Mouse (Mus musculus): ENCODE results near the gene S100a7a.

Gene S100a7a

DNA sequence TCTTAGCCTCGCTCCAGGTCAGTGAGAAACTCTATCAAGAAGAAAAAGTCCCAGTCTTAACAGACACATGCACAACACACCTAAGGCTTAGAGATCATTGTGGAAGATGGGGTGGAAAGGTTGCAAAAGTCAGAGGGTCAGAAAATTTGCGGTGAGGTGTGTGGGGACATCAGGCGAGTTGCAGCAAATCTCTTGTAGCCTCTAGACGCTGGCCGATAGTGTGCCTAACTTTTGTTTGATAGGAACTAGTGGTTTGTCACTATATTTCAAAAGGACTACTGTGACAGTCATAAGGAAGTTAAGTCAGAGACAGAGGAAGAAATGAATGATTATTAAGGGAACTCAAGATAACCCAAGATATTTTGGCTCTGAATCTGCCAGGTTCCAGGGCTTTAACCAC, 26.5 kb upstream of the S100a7a start:
- in situ Hi-C loops (cut with MboI): no loop called here

DNA sequence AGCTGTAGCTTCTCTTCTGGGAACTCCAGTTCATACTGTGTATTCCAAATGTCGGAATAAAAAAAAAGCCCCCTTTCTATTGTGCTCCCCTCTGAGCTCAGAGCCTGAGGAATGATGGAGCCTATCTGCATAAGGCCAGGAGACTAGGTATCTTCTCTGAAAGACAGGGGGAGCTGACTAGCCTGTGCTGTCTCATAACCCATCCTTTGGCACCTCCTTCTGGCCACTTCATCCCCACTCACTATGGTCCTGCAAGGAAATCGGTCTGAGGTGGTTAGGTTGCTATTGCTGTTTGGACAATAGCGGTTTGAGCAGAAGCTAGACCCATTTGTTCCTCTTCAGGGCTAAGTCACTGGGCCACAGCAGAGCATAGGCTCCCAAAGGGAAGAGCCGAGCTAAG, 26.0 kb upstream of the S100a7a start:
- in situ Hi-C loops (cut with MboI): no loop called here

DNA sequence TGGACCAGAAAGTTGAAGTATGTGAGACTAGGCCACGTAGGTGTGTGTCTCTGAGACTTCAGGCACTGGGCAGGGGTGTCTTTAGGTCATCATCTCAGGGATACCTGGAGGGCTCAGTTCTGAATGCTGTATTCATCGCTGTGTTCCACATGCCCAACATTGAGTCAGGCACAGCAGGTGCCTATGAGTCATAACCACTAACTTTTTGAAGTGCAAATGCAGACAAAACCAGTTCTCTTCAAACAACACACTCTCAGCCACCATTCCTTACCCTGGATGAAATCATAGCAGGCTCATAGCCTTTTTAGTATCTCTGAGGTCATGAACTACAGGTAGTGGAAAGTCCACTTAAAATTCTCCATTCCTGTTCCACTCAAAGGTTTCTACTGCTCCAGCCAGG, 24.5 kb upstream of the S100a7a start:
- in situ Hi-C loops (cut with MboI): no loop called here

DNA sequence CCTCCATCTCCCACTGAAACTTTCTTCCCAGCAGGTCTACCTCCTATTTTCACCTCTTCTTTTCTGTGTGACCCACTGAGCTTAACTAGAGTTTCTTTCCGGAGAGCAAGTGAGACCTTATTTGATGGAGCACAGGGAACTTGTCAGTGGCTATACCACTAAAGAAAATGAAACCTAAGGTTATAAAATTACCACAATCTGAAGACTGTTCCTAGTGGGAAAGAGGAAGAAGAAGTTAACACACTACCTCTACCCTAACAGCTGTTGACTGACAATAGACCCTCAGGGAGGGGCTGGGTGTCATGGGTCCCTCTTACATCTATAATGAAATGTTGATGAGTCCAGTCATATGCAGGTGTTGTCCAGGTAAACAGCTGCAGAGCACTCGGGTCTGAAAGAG, 21.8 kb upstream of the S100a7a start:
- in situ Hi-C loops (cut with MboI): no loop called here

DNA sequence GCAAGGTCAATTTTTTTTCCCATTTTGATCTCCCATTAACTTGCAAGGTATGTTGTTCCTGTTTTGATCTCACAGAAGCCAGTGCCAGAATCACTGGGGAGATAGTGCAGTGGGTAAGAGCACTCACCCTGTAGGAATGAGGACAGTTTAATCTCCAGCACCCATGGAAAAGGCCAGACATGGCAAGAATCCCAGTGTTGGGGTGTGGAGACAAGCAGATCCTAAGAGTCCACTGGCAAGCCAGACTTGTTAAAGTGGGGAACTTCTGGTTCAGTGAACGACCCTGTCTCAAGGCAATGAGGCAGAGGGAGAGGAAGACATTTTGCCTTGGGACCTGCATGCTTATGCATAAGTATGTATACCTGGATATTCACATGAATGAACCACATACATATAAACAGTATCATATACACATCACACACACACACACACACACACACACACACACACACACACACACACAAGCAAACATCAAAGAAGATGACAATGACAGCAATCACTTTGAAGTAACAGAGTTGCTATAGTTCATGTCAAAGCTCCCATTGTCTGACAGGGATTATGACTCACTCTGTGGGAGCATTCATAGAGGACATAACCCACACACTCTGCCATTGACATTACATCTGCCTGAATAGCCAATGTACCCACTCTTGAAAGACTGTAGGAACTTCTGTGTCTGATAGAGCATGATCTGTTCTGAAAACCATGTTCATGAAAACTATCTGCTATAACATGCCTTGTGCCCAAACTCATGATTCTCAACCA, 15.1 kb upstream of the S100a7a start:
- in situ Hi-C loops (cut with MboI): no loop called here

DNA sequence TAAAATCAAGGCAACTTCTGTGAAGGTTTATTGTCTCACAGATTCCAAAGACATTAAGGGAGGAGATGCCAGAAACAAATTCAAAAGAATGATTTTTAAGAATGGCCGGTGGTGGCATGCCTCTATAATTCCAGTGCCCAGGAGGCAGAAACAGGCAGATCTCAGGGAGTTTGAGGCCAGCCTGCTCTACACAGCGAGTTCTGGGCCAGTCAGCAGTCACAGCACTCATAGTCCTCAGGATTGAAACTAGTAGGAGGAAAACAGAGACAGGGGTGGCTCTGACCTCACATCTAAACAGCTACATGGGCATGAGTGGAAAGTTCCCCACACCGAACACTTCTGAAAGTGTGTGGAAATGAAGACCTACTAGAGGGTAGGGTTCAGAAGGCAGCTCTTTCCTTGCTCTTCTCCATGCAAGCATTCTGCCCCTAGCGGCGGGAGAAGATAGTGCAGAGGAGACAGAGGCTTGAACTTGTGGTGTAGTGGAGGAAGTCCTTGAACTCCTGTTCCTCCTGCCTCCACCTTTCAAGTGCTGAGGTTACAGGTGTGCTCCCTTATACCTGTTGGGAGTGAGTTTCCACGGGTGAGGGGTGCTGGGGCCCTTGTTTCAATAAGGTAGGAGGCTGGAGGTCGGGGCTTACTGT, 14.2 kb upstream of the S100a7a start:
- in situ Hi-C loops (cut with MboI): no loop called here

DNA sequence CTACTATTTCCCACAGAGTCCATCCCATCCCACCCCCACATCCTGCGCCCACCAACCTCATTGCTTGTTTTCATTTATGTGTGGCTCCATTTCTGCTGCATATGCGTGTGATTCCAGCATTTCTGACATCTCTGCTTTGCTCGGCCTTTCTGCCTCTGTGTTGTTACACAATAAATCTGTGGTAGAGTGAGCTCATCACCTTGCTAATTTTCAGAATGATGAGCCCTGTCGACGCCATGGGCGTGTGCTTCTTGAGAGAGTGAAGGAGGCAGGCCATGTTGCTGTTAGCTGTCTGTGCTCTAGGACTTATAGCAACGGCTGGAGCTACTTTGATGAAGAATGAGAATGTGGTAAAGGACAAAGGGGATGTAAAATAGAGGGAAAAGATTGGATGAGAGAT, 12.8 kb upstream of the S100a7a start:
- in situ Hi-C loops (cut with MboI): no loop called here

DNA sequence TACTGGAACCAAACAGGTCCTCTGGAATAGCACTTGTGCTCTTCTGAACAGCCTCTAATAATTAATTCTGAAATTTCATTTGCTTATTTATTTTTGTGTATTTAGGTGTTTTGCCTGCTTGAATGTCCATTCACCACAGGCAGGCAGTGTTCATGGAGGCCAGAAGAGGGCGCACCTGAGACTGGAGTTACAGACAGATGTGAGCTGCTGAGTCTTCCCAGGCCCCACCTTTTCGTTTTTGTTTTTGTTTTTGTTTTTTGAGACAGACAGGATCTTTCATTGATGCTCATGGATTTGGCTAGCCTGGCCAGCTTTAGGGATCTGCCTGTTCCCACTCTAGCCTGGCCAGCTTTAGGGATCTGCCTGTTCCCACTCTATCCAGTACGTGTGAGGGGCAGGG, 9.6 kb upstream of the S100a7a start:
- in situ Hi-C loops (cut with MboI): no loop called here

DNA sequence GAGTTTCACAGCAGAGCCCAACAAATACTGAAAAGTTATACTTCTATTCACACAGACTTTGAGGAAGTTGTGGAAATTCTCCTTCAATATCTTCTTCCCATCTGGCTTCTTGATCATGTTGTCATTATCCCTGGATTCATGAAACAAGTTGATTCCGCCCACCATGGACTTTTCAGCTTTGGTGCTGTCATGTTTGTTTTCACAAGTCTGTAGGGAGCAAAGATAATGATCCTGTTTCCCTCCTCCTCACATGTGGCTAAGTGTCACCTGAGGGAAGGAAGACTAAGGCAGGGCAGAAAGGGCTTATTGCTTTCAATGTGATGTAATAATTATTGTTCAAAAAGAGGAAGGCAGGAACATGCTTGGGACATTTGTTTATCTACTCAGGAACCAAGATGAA, 6.5 kb upstream of the S100a7a start:
- in situ Hi-C loops (cut with MboI): no loop called here

DNA sequence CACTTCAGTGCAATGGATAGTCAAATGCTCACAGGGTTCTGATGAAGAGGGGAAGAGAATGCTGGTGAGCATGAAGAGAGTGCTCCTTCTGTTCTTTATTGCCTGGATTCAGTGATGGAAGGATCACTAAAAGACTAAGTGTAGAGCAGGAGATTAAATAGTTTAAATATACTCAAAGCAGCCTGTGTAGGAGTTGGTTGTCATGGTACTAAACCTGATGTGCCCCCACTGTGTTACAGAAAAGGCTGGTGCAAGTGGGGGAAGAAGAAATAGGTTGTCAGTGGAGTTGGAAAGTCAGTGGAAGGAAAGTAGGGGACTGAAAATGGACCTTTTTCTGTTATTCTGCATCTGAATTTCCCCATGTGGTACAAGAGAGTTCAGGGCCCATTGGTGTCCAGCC, 4.8 kb upstream of the S100a7a start:
- in situ Hi-C loops (cut with MboI): no loop called here

DNA sequence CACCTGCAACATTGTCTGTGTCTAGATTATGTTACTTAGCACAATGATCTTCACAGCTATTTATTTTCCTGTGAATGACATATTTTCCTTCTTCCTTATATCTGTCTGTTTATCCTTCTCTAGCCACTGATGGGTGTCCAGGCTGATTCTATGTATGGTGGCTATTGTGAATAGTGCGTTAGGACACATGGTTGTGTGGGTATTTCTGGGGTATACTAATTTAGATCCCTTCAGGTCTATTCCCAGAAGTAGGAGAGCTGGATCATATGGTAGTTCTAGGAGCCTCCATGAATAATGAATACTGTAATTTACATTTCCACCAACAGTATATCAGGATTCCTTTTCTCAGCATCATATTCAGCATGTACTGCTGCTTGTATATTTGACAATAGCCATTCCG, 4.0 kb upstream of the S100a7a start:
- in situ Hi-C loops (cut with MboI): no loop called here

DNA sequence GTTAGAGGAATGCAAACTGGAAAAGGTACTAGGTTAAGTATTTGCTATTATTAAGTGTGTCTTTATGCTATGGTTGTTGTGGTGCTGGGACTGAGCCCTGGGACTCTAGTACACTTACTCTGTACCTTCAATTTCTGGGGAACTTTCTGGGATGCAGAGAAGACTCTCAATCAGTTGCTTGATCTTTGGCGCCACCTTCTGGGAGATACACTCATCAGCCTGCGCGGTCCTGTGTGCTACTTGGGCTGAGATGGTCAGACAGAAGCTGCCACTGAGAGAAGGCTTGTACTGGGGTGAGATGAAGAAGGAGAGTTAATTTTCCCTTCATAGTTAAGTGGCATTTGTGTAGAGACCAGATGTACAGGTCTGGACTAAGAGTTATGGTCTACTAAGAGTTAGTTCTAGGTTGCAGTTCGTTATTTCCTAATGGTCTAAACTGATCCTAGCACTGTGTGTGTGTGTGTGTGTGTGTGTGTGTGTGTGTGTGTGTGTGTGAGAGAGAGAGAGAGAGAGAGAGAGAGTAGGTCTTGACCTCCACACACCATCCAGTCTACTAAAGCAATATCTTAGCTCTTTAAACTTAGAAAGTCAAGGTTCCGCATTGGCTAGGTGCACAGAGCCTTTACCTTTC, 824 bp upstream of the S100a7a start:
- in situ Hi-C loops (cut with MboI): no loop called here

DNA sequence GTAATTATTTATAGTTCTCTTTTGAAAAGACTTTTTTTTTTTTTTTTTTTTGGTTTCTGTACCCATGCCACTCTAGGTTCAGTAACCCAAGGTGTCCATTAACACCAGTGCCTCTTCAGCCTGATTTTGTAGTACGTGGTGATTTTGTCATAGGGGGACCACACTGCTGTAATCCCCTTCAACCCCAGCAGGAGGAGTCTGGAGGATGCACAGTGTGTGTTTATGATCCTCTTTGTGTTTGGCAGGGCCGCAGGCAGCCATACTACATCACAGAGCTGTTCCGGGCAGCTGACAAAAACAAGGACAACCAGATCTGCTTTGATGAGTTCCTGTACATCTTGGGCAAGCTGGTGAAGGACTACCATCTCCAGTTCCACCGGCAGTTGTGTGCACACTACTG, 3.6 kb downstream of the S100a7a start:
- in situ Hi-C loops (cut with MboI): no loop called here

DNA sequence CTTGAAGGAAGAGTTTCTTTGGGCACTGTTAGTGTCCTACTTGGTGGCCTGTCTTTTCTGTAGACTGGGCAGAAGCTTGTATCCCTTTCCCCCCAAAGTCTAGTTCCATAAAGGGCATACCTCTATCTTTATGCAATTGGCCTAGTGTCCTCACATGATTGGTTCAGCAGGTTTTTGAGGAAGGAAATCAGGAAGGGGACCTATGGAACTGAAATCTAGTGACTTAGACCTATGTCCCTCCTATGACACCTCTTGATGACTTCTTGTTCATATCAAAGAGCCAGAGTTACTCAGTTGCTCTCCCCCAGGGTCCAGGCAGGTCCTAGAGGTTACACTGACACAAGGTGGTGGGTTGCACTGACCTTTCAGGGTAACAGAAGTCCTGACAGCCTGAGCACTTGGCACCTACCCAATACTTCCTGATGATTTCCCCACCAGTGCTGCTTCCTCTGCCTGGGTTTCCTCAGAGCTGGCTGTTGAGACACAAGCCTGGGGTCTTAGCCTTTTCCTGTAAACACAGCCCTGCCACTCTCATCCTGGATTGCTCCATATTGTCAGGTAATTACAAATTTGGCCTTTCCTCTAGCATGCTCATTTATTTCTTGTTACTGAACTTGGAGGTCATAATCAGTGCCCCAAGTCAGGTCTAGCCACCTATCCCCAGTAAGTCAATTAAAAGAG, 5.7 kb downstream of the S100a7a start:
- in situ Hi-C loops (cut with MboI): no loop called here

DNA sequence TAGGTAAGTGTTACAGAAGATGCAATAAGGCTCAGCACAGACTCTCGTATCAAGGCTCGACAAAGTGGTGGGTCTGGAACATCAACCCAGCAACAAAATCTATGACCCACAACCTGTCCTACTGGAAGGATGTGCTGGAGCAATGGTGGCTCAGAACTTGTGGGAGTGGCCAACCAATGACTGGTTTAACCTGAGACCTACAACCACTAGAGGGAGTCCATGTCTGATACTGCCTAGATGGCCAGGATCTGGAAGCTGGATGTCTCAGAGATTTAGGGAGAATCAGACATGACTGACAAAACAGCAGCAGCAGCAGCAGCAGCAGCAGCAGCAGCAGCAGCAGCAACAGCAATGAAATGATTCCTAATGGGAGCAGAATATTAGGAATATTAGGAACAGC, 10.4 kb downstream of the S100a7a start:
- in situ Hi-C loops (cut with MboI): no loop called here

DNA sequence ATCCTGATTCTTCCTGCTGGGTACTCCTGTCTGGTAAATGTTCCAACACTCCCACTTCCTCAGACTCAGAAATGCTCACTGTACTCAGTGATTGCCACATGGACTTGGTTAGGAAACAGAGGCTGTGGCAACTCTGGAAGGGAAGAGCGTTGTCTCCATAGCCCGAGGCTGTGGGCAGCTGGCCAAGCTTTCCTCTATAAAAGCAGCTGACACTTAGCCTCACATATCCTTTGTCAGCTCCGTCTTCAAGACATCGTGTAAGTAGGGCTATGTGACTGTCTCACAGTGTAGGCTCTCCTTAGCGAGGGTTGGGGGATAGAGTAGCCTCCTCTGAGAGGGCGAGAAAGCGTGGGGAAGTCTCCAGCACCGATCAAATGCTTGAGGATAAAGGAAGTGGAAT, 15.0 kb downstream of the S100a7a start, which contains the start of gene S100a8:
TSS of gene S100a8 (plus strand) at position 133 of the 400 bp plus-strand sequence.
- in situ Hi-C loops (cut with MboI): no loop called here

DNA sequence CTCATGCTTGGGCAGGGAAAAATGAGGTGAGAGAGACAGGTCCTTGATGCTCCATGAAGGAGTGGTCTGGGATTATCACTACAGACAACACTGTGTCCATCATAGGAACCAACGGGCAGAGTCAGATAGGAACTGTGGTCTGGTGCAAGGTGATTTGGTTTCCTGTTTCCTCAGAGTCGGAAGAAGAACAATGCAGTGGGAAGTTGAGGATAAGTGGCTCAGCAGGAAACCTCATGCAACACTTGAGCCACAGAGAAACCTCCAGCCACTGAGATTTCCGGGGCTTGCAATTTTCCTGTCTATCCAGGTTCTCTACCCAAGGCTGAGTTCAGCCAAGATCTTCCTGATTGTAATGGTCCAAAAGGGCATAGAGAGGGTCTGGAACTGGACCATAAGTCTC, 24.8 kb downstream of the S100a7a start:
- in situ Hi-C loops (cut with MboI): no loop called here

DNA sequence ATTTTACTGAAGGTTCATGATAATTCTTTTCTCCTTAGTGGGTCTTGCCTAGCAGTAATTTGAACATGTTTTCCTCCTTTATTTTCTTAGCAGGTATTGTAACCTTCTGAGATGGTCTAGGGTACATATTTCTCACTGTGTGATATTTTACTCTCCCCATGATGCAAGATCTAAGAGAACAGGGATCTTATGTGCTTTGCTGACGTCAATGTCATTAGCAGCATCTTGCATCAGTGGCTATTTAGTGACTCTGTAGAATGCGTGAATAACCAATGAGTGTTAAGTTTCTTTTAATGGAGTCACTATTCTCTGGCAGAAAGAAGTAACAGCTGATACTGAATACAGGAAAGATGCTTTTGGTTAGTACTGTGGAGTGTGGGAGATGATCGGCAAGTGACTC, 30.1 kb downstream of the S100a7a start:
- in situ Hi-C loops (cut with MboI): no loop called here

DNA sequence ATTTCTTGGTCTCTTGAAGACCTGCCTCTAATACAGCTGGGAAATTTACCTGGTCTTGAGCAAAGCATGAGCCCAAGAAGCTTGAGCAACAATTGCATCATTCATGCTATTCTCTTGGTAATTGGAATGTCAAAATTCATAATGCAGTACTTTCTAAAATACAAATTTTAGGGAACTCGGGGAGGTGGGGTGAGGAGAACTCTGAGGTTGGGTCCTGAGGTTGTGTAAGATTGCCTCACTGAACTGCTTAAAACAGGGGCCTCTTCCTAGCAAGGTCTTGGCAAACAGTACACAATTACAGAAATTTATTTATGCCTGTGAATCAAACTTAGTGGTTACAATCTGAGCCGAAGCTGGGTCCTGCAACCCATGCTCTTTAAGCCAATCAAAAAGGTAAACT, 33.0 kb downstream of the S100a7a start:
- in situ Hi-C loops (cut with MboI): no loop called here

DNA sequence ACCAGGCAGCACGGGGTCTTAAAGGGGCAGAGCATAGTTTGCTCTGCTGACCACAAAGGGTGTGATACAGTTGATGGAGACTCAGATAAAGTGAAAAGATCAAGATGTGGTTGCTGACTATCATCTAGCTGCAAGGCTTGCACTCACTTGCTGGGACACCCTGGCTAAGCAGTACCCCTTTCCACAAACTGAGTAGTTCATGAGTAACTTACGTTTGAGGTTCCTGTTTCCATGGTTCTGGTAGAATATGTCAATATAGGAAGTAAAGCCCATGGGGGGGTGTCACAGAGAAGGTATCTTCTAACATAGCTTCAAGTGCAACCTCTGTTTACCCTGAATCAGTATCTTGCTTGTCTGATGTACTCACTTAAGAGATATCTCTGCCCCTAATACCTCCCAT, 39.7 kb downstream of the S100a7a start:
- in situ Hi-C loops (cut with MboI): no loop called here

DNA sequence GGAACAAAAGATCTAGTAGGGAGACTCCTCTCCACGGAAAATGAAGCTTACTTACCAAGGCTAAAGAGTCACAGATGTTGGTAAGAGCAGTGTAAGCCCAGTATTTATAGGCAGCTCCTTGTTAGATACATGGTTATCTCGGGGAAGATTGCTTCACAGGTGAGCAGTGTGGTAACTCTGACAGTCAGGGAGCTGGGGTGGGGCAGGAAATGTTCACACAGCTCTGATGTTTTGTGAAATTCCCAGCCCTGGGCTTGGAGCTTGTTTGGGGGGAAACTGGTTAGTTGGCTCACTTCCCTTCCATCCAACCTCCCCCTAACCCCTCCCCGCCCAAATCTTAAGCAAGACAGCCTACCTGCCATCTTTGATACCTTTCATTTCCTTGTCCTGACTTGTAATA, 41.8 kb downstream of the S100a7a start, which contains the start of gene S100a9:
TSS of gene S100a9 (minus strand) at position 109 of the 400 bp plus-strand sequence.
- in situ Hi-C loops (cut with MboI): no loop called here

DNA sequence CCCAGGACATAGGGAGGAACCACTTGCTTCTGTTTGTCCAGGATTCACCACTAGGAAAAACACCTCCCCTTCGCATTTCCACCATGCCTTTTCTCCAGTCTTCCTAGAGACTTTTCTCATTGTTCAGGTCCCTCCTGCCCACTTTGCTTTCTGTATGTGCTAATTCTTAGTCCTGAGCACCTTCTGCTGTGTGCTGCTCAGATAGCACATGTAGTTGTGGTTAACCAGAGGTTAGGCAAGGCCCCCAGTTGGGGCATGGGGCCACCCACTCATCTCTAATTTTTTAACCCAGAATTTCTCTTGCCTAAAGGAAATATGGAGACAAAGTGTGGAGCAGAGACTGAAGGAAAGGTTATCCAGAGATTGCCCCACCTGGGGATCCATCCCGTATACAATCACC, 48.4 kb downstream of the S100a7a start:
- in situ Hi-C loops (cut with MboI): no loop called here

Data from mature B cell (primary cell).